Mouse (Mus musculus): ENCODE results near the gene Ralgapb.

Ralgapb gene

DNA sequence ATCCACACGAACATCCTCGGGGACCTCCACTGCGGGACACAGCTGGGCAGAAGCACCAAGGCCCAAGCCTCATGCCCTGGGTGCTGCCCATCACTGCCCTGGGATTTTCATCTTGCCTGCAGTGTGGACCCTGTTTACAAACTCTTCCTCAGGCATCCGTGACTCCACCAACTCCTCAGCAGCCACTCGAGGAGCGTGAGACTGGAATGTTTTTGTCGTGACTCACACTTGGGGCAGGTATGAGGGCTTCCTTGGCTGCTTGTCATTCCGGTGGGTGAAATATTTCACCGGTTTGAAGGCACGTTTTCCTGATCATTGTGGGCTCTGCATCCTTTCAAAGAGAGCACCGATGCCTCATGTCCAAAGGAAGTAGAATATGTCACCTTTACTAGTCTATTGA lies 109.4 kb downstream of the Ralgapb start:
- H3K36me3 ChIP-seq (ENCODE audit: control insufficient read depth, insufficient read depth, low read length, poor library complexity, severe bottlenecking) = no peaks in the 10 kb centered on the region
- DNase-seq (ENCODE audit: low read depth, low spot score) = no peak
- H3K27me3 ChIP-seq (ENCODE audit: control insufficient read depth, insufficient read depth, low read length, poor library complexity, severe bottlenecking) = no peaks in the 10 kb centered on the region; the same call in 1 of the 2 replicates

DNA sequence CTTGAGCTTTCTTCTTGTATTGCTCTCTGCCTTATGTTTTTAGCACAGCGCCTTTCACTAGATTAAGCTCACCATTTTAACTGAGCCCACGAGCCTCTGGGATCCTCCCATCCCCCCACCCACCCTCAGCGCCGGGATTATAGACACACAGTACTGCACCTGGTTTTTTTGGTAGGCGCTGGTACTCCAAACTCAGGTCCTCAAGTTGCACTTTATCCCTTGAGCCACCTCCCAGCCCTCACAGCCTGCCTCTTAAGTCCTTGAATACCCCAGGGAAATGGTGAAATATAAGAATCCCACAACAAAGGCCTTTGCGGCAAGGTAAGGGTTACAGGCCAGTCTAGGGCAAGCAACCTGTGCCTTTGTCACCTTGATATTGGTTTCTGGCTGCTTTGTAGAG lies 110.2 kb downstream of the Ralgapb start:
- Histone ChIP-seq H3K36me3 (ENCODE audit: control insufficient read depth, insufficient read depth, low read length, poor library complexity, severe bottlenecking) (no peaks in the 10 kb centered on the region), H3K27me3 (ENCODE audit: control insufficient read depth, insufficient read depth, low read length, poor library complexity, severe bottlenecking) (no peaks in the 10 kb centered on the region; the same call in 1 of the 2 replicates)
- no peak for DNase-seq (ENCODE audit: low read depth, low spot score)

DNA sequence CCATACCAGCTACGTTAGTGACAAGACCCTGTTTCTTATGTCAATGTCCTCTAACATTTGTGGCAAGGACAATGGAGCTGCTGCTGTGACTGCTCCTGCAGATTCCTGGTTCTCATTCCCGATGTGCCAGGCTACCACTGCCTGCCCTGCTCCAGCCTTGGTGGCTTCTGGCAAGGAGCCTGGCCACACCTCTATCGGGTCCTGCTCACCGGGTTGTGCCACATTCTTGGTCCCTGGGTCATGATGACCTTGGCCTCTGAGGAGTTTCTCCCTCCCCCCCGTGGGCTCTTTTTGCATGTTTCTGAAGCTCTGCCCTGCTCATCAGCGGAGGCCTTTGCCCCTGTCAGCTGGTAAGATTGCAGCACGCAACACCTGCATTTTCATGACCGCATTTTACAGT lies 113.4 kb downstream of the Ralgapb start:
- Histone ChIP-seq H3K36me3 (ENCODE audit: control insufficient read depth, insufficient read depth, low read length, poor library complexity, severe bottlenecking) (no peaks in the 10 kb centered on the region), H3K27me3 (ENCODE audit: control insufficient read depth, insufficient read depth, low read length, poor library complexity, severe bottlenecking) (no peaks in the 10 kb centered on the region; the same call in 1 of the 2 replicates)
- DNase-seq (ENCODE audit: low read depth, low spot score) = no peak

DNA sequence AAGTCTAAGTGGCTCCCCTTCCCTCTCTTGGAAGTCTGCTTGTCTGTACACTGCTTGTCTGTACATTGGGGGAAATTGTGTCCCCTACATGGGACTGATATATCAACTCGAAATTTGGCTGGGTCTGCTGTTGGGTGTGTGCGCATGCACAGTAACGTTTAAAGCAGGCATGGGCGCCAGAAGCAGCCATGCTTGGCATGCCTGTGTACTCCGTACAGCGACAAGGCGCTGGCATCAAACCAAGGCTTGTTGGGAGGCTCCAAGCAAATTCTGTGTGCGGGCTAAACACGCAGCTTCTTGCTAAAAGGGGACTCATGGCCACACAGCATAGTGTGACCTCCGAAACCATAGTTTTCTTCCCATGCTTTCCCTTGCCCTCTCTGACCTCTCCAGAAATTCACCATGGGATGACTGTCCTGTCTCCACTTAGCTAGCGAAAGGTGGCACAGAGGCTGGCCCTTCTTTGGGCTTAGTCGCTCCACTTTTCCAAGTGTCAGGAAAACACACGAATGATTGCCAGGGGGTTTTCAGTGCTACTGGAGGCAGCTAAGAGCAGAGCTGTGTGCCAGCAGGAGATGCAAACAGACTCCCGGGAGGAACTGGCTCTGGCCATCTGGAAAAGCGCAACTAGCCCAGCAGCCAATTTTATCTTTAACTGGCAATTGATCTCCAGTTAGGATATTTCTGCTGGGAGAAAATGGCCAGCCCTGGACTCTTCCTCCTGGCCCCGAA lies 114.6 kb downstream of the Ralgapb start:
- Histone ChIP-seq H3K27me3 (ENCODE audit: control insufficient read depth, insufficient read depth, low read length, poor library complexity, severe bottlenecking) (no peaks in the 10 kb centered on the region; the same call in 1 of the 2 replicates), H3K36me3 (ENCODE audit: control insufficient read depth, insufficient read depth, low read length, poor library complexity, severe bottlenecking) (no peaks in the 10 kb centered on the region)
- DNase-seq (ENCODE audit: low read depth, low spot score) = no peak

DNA sequence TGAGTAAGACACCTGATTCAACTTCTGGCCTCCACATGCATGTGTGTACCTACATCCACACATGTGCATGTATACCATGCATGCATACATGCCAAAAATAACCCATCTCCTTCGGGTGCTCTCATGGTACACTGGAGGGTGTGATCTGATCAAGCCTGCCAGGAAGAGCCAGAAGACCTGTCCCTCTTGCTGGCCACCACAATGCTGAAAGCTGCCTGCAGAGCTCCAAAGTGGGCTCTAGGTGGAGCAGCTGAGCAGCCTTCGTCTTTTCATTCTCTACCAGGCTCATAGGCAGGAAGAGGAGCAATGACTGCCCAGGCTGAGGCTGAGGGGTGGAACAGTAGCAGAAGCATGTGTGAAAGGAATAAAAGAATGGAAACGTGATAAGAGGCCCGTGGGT lies 124.4 kb downstream of the Ralgapb start:
- H3K27me3 ChIP-seq (ENCODE audit: control insufficient read depth, insufficient read depth, low read length, poor library complexity, severe bottlenecking) = no peaks in the 10 kb centered on the region
- peak; percentile 68 for DNase-seq (ENCODE audit: low read depth, low spot score)
- H3K36me3 ChIP-seq (ENCODE audit: control insufficient read depth, insufficient read depth, low read length, poor library complexity, severe bottlenecking) = no peaks in the 10 kb centered on the region

DNA sequence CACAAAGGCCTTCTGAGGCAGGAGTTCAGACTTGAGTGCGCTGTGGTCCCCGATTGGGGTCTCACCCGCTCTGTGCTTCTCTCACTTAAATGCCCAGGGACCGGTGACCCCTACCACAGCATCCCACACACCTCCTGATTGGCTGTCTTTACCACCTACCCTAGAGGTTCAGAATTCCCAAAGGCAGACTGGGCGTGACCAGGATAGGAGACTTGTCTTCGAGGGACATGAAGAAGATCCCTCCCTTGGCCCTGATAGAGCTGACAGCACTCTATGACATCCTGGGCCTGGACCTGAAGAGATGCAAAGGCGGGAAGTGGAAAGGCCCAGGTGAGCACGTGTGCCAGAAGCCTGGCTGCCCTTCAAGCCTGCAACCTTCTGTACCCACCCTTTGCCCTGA lies 124.9 kb downstream of the Ralgapb start:
- H3K36me3 ChIP-seq (ENCODE audit: control insufficient read depth, insufficient read depth, low read length, poor library complexity, severe bottlenecking) = no peaks in the 10 kb centered on the region
- no peaks in the 10 kb centered on the region for H3K27me3 ChIP-seq (ENCODE audit: control insufficient read depth, insufficient read depth, low read length, poor library complexity, severe bottlenecking)
- no peak for DNase-seq (ENCODE audit: low read depth, low spot score)

DNA sequence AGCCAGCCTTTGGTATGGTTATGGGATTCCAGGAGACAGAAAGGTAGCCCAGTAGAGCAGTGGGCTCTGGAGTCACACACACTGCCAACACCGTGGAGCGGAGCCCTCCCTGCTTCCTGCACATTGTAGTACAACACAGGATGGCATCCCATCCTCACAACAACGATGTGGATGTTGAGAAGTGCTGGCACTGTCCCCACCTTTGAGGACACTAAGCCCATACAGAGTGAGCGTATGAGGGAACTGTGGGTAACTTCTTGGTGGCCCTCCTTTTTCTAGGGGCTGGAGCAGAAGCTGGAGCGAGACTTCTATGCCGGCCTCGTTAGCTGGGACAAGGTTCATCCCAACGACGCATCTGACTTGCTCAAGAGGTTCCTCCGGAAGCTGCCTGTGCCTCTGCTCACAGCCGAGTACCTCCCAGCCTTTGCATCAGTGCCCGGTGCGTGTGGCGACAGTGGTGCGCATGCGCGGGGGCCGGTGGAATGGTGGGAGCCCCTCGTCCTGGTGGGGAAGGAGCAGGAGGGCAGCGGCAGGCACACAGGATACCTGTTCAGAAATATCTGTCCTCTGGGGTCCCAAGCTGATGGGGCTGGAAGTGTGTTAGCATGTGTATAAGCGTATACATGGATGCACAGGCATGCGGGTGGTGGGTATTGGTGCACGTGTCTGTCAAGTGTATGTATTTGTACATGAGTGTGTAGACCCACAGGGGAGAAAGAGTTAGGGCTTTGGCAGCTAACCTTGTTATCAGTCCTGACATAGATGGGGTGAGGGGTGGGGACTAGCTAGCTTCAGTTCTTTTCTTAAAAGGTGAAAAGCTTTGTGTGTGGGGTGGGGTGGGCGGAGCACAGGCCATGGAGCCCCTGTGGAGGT lies 130.0 kb downstream of the Ralgapb start:
- DNase-seq (ENCODE audit: low read depth, low spot score) = no peak
- H3K27me3 ChIP-seq (ENCODE audit: control insufficient read depth, insufficient read depth, low read length, poor library complexity, severe bottlenecking) = no peaks in the 10 kb centered on the region

DNA sequence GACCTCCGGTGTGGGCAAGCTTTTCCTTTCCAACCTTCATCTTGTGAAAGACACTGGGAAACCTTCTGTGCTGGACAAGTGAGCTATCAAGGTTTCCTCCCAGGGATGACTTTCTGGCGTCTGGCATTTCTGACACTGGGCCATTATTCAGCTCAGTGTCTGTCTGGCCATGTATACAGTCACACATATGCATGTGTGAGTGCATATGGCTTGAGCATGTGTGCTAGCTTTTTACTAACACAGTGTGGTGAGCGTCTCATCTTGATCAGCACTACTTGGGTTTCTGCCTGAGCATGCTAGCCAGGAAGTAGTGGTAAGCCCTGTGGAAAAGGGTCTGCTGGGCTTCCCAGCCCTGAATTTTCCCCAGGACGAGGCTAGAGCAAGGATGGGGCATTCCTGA lies 131.6 kb downstream of the Ralgapb start:
- no peak for DNase-seq (ENCODE audit: low read depth, low spot score)
- no peaks in the 10 kb centered on the region for H3K27me3 ChIP-seq (ENCODE audit: control insufficient read depth, insufficient read depth, low read length, poor library complexity, severe bottlenecking)

More for the DNA sequence above, 130.0 kb downstream of the Ralgapb start:
- H3K36me3 ChIP-seq (ENCODE audit: control insufficient read depth, insufficient read depth, low read length, poor library complexity, severe bottlenecking) = no peaks in the 10 kb centered on the region

DNA sequence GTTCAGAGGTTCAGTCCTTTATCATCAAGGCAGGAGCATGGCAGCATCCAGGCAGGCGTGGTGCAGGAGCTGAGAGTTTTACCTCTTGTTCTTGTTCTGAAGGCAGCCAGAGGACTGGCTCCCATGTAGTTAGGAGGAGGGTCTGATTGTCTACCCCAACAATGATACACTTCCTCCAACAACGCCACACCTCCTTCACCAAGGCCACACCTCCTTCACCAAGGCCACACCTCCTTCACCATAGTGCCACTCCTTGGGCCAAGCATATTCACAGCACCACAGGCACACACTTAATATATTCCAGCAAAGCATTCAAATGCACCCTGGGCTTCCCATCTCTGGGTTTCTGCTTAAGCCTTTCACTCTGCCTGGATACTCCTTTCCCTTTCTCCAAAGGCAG lies 135.6 kb downstream of the Ralgapb start:
- DNase-seq (ENCODE audit: low read depth, low spot score) = no peak
- H3K36me3 ChIP-seq (ENCODE audit: control insufficient read depth, insufficient read depth, low read length, poor library complexity, severe bottlenecking) = no peaks in the 10 kb centered on the region
- H3K27me3 ChIP-seq (ENCODE audit: control insufficient read depth, insufficient read depth, low read length, poor library complexity, severe bottlenecking) = no peaks in the 10 kb centered on the region

More for the DNA sequence above, 131.6 kb downstream of the Ralgapb start:
- H3K36me3 ChIP-seq (ENCODE audit: control insufficient read depth, insufficient read depth, low read length, poor library complexity, severe bottlenecking) = no peaks in the 10 kb centered on the region

DNA sequence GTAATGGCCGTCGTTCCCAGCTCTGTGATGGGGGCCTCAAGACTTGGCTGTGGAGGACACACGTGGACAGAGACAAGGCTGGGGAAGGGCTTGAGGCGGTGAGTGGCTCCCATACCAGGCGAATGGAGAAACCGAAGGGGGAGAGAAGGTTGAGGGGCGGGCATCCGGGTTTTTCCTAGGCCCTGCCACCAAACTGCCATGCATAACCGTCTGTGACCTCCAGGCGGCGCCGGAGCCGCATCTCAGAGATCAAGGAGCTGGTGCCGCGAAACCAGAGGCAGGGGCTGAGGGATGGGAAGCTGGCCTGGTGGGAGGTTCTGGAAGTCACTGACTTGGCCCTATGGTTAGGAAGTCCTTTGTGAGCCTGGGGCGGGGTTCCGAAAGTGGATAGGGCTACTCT lies 137.1 kb downstream of the Ralgapb start:
- Histone ChIP-seq H3K36me3 (ENCODE audit: control insufficient read depth, insufficient read depth, low read length, poor library complexity, severe bottlenecking) (no peaks in the 10 kb centered on the region), H3K27me3 (ENCODE audit: control insufficient read depth, insufficient read depth, low read length, poor library complexity, severe bottlenecking) (no peaks in the 10 kb centered on the region)
- peak; percentile 76 for DNase-seq (ENCODE audit: low read depth, low spot score)

Data from splenic B cell, adult 2 months (primary cell).